Mouse (Mus musculus): ENCODE measurements around the gene Lpar1.
"Not testable (repeated sequence)": the region's sequence is repeated elsewhere in the genome, so short reads cannot be mapped to it uniquely, and the experiment has no call there.

Gene Lpar1

GRCm38 (mm10) chr4:58543171-58543570, 10.5 kb downstream of the Lpar1 start:
- no peak for DNase-seq

- DNase-seq: not testable (repeated sequence)
Measured at GRCm38 (mm10) chr4:58542656-58543055, 11.0 kb downstream of the Lpar1 start.

- DNase-seq: no peak
Measured at GRCm38 (mm10) chr4:58540841-58541240, 12.9 kb downstream of the Lpar1 start.

GRCm38 (mm10) chr4:58540385-58540784, 13.3 kb downstream of the Lpar1 start:
- no peak for DNase-seq

GRCm38 (mm10) chr4:58538696-58539095, 15.0 kb downstream of the Lpar1 start:
- no peak for DNase-seq

GRCm38 (mm10) chr4:58535754-58536153, 17.9 kb downstream of the Lpar1 start:
- DNase-seq: no peak

GRCm38 (mm10) chr4:58534726-58535350, 18.9 kb downstream of the Lpar1 start:
- peak; percentile 27 for DNase-seq

- no peak for DNase-seq
Measured at GRCm38 (mm10) chr4:58534141-58534571, 19.5 kb downstream of the Lpar1 start.

- no peak for DNase-seq
Measured at GRCm38 (mm10) chr4:58533519-58533918, 20.2 kb downstream of the Lpar1 start.

- no peak for DNase-seq
Measured at GRCm38 (mm10) chr4:58532326-58532725, 21.4 kb downstream of the Lpar1 start.

GRCm38 (mm10) chr4:58530706-58531105, 23.0 kb downstream of the Lpar1 start:
- DNase-seq: no peak

- no peak for DNase-seq
Measured at GRCm38 (mm10) chr4:58530279-58530678, 23.4 kb downstream of the Lpar1 start.

- no peak for DNase-seq
Measured at GRCm38 (mm10) chr4:58527852-58528251, 25.8 kb downstream of the Lpar1 start.

- no peak for DNase-seq
Measured at GRCm38 (mm10) chr4:58521137-58521536, 32.6 kb downstream of the Lpar1 start.

- DNase-seq: no peak
Measured at GRCm38 (mm10) chr4:58520531-58520930, 33.2 kb downstream of the Lpar1 start.

- DNase-seq: no peak
Measured at GRCm38 (mm10) chr4:58519891-58520290, 33.8 kb downstream of the Lpar1 start.

GRCm38 (mm10) chr4:58518215-58518988, 35.3 kb downstream of the Lpar1 start:
- DNase-seq: no peak

GRCm38 (mm10) chr4:58516810-58517209, 36.9 kb downstream of the Lpar1 start:
- no peak for DNase-seq

GRCm38 (mm10) chr4:58516221-58516620, 37.5 kb downstream of the Lpar1 start:
- no peak for DNase-seq

- DNase-seq: no peak
Measured at GRCm38 (mm10) chr4:58511554-58511953, 42.1 kb downstream of the Lpar1 start.

- DNase-seq: no peak
Measured at GRCm38 (mm10) chr4:58508833-58509232, 44.9 kb downstream of the Lpar1 start.

GRCm38 (mm10) chr4:58507536-58507935, 46.2 kb downstream of the Lpar1 start:
- DNase-seq: no peak

- DNase-seq: peak; percentile 14
Measured at GRCm38 (mm10) chr4:58506539-58507527, 46.9 kb downstream of the Lpar1 start.

Data from lung, postnatal 36 days (tissue).